Mouse (Mus musculus): ENCODE results near the gene Creb5. TPM values are rescaled to one million over a fixed set of nuclear protein-coding genes. Genes with fewer than 3 reads are reported as not detected.

The Creb5 gene
- total RNA-seq, 1 experiment from 2014 or later, result 6.3 TPM

- no peak for ATAC-seq (replicated peaks in 1 of 2; ENCODE audit: insufficient read depth in 1 of 2, low FRiP score in 2 of 2, low TSS enrichment in 1 of 2, low read depth in 1 of 2, poor library complexity in 2 of 2, severe bottlenecking in 2 of 2)
Observed at GRCm38 (mm10) chr6:53716013-53716412, 428.9 kb downstream of the Creb5 start.

- no peak for ATAC-seq (replicated peaks in 1 of 2; ENCODE audit: insufficient read depth in 1 of 2, low FRiP score in 2 of 2, low TSS enrichment in 1 of 2, low read depth in 1 of 2, poor library complexity in 2 of 2, severe bottlenecking in 2 of 2)
Observed at GRCm38 (mm10) chr6:53720009-53720408, 432.9 kb downstream of the Creb5 start.

- peak; percentile 62 to 69 for ATAC-seq (replicated peaks in 1 of 2; ENCODE audit: insufficient read depth in 1 of 2, low FRiP score in 2 of 2, low TSS enrichment in 1 of 2, low read depth in 1 of 2, poor library complexity in 2 of 2, severe bottlenecking in 2 of 2)
Observed at GRCm38 (mm10) chr6:53721595-53721994, 434.5 kb downstream of the Creb5 start.

GRCm38 (mm10) chr6:53722694-53723093 lies 435.6 kb downstream of the Creb5 start:
- no peak for ATAC-seq (replicated peaks in 1 of 2; ENCODE audit: insufficient read depth in 1 of 2, low FRiP score in 2 of 2, low TSS enrichment in 1 of 2, low read depth in 1 of 2, poor library complexity in 2 of 2, severe bottlenecking in 2 of 2)

GRCm38 (mm10) chr6:53730487-53730886 lies 443.4 kb downstream of the Creb5 start:
- no peak for ATAC-seq (replicated peaks in 1 of 2; ENCODE audit: insufficient read depth in 1 of 2, low FRiP score in 2 of 2, low TSS enrichment in 1 of 2, low read depth in 1 of 2, poor library complexity in 2 of 2, severe bottlenecking in 2 of 2)

GRCm38 (mm10) chr6:53730996-53731485 lies 444.0 kb downstream of the Creb5 start:
- no peak for ATAC-seq (replicated peaks in 1 of 2; ENCODE audit: insufficient read depth in 1 of 2, low FRiP score in 2 of 2, low TSS enrichment in 1 of 2, low read depth in 1 of 2, poor library complexity in 2 of 2, severe bottlenecking in 2 of 2)

GRCm38 (mm10) chr6:53733546-53733945 lies 446.5 kb downstream of the Creb5 start:
- no peak for ATAC-seq (replicated peaks in 1 of 2; ENCODE audit: insufficient read depth in 1 of 2, low FRiP score in 2 of 2, low TSS enrichment in 1 of 2, low read depth in 1 of 2, poor library complexity in 2 of 2, severe bottlenecking in 2 of 2)

GRCm38 (mm10) chr6:53733999-53734398 lies 446.9 kb downstream of the Creb5 start:
- no peak for ATAC-seq (replicated peaks in 1 of 2; ENCODE audit: insufficient read depth in 1 of 2, low FRiP score in 2 of 2, low TSS enrichment in 1 of 2, low read depth in 1 of 2, poor library complexity in 2 of 2, severe bottlenecking in 2 of 2)

- ATAC-seq (replicated peaks in 1 of 2; ENCODE audit: insufficient read depth in 1 of 2, low FRiP score in 2 of 2, low TSS enrichment in 1 of 2, low read depth in 1 of 2, poor library complexity in 2 of 2, severe bottlenecking in 2 of 2), result no peak
Observed at GRCm38 (mm10) chr6:53735696-53736095, 448.6 kb downstream of the Creb5 start.

- ATAC-seq (replicated peaks in 1 of 2; ENCODE audit: insufficient read depth in 1 of 2, low FRiP score in 2 of 2, low TSS enrichment in 1 of 2, low read depth in 1 of 2, poor library complexity in 2 of 2, severe bottlenecking in 2 of 2), result no peak
Observed at GRCm38 (mm10) chr6:53738206-53738605, 451.1 kb downstream of the Creb5 start.

GRCm38 (mm10) chr6:53741222-53741621 lies 454.2 kb downstream of the Creb5 start:
- no peak for ATAC-seq (replicated peaks in 1 of 2; ENCODE audit: insufficient read depth in 1 of 2, low FRiP score in 2 of 2, low TSS enrichment in 1 of 2, low read depth in 1 of 2, poor library complexity in 2 of 2, severe bottlenecking in 2 of 2)

Other genes starting within 250 kb of the Creb5 start
- gene Jazf1, start 218.6 kb upstream of the Creb5 start, total RNA-seq (2017), result 0.35 and 1.6 TPM in 2 replicates

Measured in hematopoietic stem cell, adult 5-6 weeks (primary cell).